Mouse (Mus musculus) thymus, adult 2 months (tissue): ENCODE measurements around the gene Wdr4. TPM values are rescaled to one million over a fixed set of nuclear protein-coding genes. Genes with fewer than 3 reads are reported as not detected.

Source experiments
- DNase-seq: peaks from one replicate; pipeline ENCODE4 v3.0.0; 2021
- H3K27ac ChIP-seq: fragments of 200-500 bp; 2 replicates; pipeline ENCODE4 v1.5.1; 2012; ENCODE audit warnings: low read length, control low read depth; ENCODE audit not compliant: control insufficient read depth, insufficient read depth
- H3K27me3 ChIP-seq: fragments of 200-500 bp; 2 replicates; pipeline ENCODE4 v1.6.1; 2012; ENCODE audit warnings: mild to moderate bottlenecking, low read length, moderate library complexity, mixed read lengths; ENCODE audit not compliant: control insufficient read depth, insufficient read depth
- H3K36me3 ChIP-seq: fragments of 200-500 bp; 2 replicates; pipeline ENCODE4 v1.6.1; 2012; ENCODE audit warnings: mild to moderate bottlenecking, low read length, moderate library complexity; ENCODE audit not compliant: control insufficient read depth, insufficient read depth
- H3K4me1 ChIP-seq: fragments of 200-500 bp; replicated peaks from 2 replicates; pipeline ENCODE4 v1.6.1; 2012; ENCODE audit warnings: low read length; ENCODE audit not compliant: control insufficient read depth, insufficient read depth
- H3K4me3 ChIP-seq: fragments of 200-500 bp; 2 replicates; pipeline ENCODE4 v1.5.1; 2012; ENCODE audit warnings: mild to moderate bottlenecking, low read length, control low read depth, moderate library complexity; ENCODE audit not compliant: control insufficient read depth, insufficient read depth
- CTCF ChIP-seq: fragments of 200-500 bp; IDR thresholded peaks from 2 replicates; pipeline ENCODE4 v1.5.1; 2012; ENCODE audit warnings: mild to moderate bottlenecking, control low read depth, low read length, moderate library complexity, borderline replicate concordance; ENCODE audit not compliant: control insufficient read depth, poor library complexity, insufficient read depth; ENCODE audit errors: extremely low read depth
- POLR2A ChIP-seq: fragments of 200-500 bp; IDR thresholded peaks from 2 replicates; pipeline ENCODE4 v1.6.1; 2012; ENCODE audit warnings: mild to moderate bottlenecking, low read length, control low read depth, moderate library complexity; ENCODE audit not compliant: control insufficient read depth, poor library complexity, insufficient read depth; ENCODE audit errors: extremely low read depth
- WGBS: fragments of 180-500 bp; shearing (Covaris S2); methylation state at CpG from one replicate; pipeline ENCODE4 v1.1.7; 2018; 5-methylcytosine and 5-hydroxymethylcytosine counted together
- polyA plus RNA-seq: library from polyadenylated mRNA; depleted of rRNA; stranded (reverse); fragments of >200 nt; gene quantifications from 2 replicates; pipeline ENCODE4 v1.2.3, GENCODE M21; 2012

Gene Wdr4
- polyA plus RNA-seq, 1 experiment = 36.5 TPM

DNA sequence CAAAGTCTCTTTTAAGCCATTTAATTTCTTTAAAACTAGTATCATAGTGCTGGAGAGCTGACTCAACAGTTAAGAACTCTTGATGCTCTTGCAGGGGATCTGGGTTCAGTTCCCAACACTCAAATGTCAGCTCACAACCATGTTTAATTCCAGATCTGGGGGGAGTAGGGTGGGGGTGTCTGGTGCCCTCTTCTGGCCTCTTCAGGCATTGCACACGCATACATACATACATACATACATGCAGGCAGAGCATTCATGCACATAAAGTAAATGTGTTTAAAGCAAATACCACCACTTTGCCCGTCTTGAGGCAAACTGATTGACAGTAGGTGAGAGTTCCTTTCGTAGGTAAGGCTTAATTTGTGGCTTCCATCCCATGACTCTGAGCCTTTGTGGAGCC lies 52.9 kb downstream of the Wdr4 start:
- no peaks in the 10 kb centered on the region for H3K36me3 ChIP-seq
- 88% methylated on average over 3 of the region's 3 CpGs for WGBS
- no peak overlapping the region for H3K4me3 ChIP-seq
- DNase-seq = no peak
- no peak overlapping the region for H3K27ac ChIP-seq
- TF ChIP-seq CTCF (no peak), POLR2A (no peak)
- H3K4me1 ChIP-seq = no peaks in the 10 kb centered on the region
- H3K27me3 ChIP-seq = no peaks in the 10 kb centered on the region

DNA sequence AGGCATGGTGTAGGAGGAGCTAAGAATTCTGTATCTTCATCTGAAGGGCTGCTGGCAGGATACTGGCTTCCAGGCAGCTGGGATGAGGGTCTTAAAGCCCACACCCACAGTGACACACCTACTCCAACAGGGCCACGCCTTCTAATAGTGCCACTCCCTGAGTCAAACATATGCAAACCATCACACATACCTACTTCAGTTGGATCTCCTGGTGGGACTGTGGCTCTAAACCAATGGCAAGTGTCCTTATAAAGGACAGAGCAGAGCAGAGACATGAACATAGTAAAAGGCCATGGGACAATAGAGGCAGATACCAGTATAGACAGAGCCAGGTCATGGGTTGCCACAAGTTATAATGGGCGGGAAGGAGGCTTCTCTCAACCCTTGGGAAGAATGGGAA lies 57.3 kb downstream of the Wdr4 start:
- no peak for DNase-seq
- no peak for TF ChIP-seq POLR2A
- no peak for TF ChIP-seq CTCF
- Histone ChIP-seq H3K4me1 (no peaks in the 10 kb centered on the region), H3K4me3 (no peak overlapping the region), H3K27ac (no peak overlapping the region), H3K27me3 (no peaks in the 10 kb centered on the region), H3K36me3 (no peaks in the 10 kb centered on the region)
- 84% methylated on average over 2 of the region's 2 CpGs for WGBS

DNA sequence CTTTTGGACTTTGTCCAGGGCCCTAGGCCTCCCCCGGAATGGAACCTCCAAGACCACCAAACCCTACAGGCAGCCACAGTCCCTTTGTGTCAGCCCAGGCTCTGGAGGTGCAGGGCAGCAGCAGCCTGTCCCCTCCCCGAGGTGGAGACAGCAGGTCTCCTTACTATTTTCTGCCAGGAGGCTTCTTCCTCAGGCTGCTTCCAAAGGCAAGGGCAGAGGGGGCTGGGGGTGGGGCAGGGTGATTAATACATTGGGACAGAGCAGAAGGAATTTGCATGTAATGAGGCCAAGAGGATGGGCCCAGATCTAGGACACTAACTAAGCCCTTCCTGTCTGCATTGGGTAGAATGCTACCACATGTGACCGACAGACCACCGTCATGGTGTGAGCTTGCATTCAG lies 59.4 kb downstream of the Wdr4 start:
- Histone ChIP-seq H3K27me3 (no peaks in the 10 kb centered on the region), H3K4me3 (no peak overlapping the region), H3K4me1 (no peaks in the 10 kb centered on the region), H3K36me3 (no peaks in the 10 kb centered on the region), H3K27ac (no peak overlapping the region)
- DNase-seq = no peak
- 84% methylated on average over 4 of the region's 4 CpGs for WGBS
- TF ChIP-seq CTCF (no peak), POLR2A (no peak)

DNA sequence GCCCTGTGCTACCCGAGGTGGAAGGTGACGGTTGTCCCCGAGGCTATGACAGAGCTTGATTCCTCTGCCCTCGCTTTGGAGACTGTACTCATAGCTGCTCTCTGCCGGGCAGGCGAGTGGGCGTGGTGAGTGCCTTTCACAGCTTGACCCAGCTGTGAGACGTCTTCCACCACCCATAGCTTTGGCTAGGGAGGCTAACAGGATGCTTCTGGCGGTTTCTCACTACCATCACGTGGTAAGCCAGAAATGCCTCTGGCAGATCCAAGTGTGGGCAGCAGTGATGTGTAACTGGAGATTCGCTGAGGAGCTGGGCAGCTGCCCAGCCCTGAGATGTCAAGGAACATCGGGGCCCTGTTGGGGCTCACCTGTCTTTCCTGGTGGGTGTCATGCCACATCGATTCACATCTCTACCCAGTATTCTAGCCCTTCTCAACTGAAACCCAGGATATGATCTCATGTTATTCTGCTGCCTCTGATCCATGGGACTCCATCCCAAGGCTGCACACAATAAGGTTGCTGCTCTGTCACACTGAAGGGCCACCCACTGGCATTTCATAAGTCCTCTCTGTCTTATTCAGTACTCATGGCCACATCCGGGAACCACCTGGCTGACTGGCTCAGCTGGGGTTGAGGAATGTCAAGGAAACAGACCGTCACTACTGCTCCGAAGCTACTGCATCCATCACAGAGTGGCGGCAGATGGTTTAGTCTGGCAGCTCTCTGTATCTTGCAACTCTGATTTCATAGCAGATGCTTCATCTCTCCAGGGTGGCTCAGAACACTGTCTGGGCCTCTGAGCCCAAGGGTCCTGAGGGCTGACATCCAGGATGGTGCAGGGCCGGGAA lies 62.8 kb downstream of the Wdr4 start:
- WGBS = 81% methylated on average over 18 of the region's 18 CpGs
- Histone ChIP-seq H3K36me3 (no peaks in the 10 kb centered on the region), H3K27me3 (no peaks in the 10 kb centered on the region), H3K4me1 (no peaks in the 10 kb centered on the region), H3K27ac (no peak overlapping the region), H3K4me3 (no peak overlapping the region)
- TF ChIP-seq POLR2A (no peak), CTCF (no peak)
- no peak for DNase-seq

DNA sequence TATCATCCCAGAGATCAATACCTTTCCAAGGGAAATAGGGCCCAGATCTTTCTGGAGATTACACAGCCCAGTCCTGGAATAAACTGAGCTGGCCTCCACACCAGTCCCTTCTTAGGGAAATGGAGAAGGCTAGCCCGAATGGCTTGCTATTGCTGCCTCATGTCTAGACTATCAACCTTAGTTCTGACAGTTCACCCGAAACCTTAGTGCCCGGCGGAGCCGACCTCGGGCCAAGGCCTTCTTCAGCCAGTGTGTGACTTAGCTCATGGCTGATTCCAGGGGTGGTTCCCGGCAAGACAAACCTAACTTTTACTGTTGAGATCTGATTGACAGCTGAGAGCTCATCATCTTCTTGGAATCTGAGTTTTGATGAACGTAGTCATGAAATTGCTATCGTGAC lies 65.7 kb downstream of the Wdr4 start:
- Histone ChIP-seq H3K27me3 (no peaks in the 10 kb centered on the region), H3K36me3 (no peaks in the 10 kb centered on the region), H3K4me3 (no peak overlapping the region), H3K4me1 (no peaks in the 10 kb centered on the region), H3K27ac (no peak overlapping the region)
- TF ChIP-seq POLR2A = no peak
- TF ChIP-seq CTCF = no peak
- DNase-seq = no peak
- 96% methylated on average over 9 of the region's 9 CpGs for WGBS

DNA sequence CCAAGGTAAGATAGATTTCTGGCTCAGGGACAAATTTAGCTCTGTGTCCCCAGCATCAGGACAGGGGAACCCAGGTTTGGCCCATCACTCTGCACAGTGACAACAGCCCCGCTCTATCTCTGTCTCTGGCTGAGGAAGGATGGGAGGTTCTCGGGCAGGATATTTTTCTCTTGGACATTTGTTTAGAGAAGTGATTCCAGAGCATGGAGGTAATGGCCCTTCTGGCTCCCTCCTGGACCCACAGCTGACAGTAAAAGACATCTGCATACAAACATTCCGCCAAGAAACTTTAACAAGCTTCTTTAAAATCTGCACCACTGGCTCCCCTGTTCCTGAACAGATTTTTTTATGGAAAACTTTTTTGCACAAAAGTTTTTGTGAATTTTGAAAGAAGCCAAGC lies 66.3 kb downstream of the Wdr4 start:
- Histone ChIP-seq H3K4me1 (no peaks in the 10 kb centered on the region), H3K27me3 (no peaks in the 10 kb centered on the region), H3K36me3 (no peaks in the 10 kb centered on the region), H3K4me3 (no peak overlapping the region), H3K27ac (no peak overlapping the region)
- TF ChIP-seq POLR2A (no peak), CTCF (no peak)
- DNase-seq = no peak
- WGBS = 93% methylated on average over 3 of the region's 3 CpGs
